Mouse (Mus musculus) cerebellum, adult 11-12 months (tissue): ENCODE data around the gene Ywhae.
A peak's percentile ranks its signal among the peaks of the same experiment; 100 is the strongest.

ENCODE experiments used
- DNase-seq: peaks from one replicate; pipeline ENCODE4 v3.0.0; 2022

Ywhae gene

DNA sequence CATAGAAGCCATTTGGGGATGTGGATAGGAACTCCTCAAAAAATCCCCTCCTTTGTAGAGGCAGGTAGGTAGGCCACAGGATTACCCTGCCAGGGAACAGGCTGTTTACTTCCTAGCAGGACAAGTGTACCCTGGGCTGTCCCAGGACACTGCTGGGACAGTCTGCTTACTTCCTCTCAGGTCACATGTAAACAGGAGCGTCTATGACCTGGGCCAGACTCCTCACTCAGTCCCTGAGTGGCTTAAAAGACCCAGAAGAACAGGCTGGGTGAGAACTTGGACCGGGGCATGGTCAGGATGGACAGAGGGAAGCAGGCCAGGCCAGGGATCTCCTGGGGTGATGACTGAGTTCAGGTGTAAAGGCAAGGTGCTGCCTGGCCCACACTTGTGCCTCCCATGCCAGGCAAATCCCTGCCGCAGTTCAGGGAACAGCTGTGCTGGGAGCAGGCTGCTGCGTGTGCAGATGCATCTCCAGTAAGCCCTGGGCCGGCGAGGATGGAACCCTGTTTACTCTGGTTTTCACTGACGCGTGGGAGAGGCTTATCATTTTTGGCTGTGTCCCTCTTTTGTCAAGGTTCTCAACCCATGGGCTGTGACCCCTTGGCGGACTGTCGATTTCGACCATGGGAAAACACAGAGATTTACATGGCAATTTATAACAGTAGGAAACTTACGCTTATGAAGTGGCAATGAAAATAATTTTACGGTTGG, 64.0 kb downstream of the Ywhae start:
- DNase-seq = peak; percentile 26

DNA sequence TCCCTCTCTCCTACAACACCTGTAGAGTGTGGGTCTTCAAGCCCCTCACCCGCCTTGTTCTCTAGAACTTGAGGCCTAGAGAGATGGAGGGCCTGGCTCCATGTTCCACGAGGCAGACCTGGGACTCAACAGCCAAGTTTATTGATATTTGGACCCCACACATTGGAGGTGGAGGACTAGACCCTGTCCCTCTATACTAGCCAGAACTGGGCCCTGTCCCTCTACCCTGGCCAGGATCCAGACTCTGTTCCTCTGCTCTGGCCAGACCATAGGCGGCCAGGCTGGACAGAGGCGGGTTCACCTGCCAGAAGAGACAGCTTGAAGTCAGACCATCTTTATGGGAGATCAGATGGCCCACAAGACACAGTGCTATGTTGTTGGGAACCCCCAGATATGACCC, 68.7 kb downstream of the Ywhae start:
- no peak for DNase-seq

DNA sequence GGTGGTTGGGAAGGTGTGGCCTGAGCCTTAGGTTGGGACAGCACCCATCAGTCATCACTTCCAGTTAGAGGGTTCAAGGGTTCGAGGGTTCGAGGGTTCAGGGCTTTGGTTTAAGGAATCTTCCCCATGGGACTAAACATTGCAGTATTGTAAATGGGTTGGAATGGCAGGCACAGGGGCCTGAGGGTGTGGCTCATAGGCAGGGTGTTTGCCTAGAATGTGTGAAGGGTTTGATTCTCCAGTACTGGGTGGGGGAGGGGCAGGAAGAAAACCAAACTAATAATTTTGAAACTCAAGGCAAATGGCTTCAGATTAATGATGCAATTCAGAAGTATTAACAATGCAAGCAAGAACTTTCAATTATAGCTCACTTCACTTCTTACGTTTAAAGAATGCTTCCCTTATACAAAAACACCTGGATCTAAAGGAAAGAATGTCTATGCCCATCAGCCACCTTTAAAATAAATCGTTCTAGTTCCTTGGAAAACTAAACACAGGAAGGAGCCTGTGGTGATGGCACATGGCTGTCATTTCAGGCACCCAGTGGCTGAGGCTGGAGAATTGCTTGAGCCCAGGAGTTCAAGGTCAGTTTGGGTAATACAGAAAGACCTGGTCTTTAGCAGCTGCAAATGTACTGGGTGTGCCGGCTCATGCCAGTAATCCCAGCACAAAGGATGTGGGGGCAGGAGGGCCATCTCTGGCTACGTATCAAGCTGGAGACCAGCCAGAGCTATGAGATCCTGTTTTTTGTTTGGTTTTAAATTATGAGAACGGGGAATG, 69.3 kb downstream of the Ywhae start:
- DNase-seq = no peak

DNA sequence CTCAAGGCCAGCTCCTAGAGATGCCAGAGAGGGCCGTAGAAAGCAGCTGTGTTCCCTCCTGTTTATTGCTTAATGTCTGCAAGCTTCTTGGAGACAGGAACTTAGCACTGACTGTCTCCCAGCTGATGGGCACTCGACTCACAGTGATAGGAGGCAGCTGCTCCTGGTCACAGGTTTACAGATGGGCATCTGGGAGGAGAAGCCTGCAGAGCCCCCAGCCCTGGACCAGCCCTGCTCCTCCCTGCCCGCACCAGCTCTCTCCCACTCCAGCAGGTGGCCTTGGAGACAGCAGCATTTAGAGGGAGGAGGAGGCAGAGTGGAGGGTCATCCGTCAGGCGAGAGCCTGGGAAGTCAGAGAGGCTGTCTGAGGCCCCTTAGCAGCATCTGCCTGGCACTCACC, 74.8 kb downstream of the Ywhae start:
- no peak for DNase-seq

DNA sequence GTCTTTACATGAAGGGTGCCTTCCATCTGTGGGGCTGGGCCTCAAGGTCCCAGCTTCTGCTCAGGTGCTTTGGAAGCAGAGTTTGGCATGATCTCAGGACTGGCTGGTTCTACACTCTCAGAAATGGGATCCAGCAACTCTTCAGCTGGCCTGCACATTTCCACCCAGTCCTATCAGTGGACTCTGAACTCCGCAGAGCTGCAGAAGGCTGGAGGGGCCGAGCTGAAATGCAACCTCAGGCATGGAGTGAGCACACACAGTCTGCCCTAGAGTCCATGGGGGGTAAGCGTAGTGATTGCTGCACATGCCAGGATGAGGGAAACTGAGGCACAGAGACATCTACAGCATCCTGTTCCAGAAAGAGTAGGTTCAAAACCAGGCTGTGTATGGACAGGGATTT, 77.9 kb downstream of the Ywhae start:
- no peak for DNase-seq

DNA sequence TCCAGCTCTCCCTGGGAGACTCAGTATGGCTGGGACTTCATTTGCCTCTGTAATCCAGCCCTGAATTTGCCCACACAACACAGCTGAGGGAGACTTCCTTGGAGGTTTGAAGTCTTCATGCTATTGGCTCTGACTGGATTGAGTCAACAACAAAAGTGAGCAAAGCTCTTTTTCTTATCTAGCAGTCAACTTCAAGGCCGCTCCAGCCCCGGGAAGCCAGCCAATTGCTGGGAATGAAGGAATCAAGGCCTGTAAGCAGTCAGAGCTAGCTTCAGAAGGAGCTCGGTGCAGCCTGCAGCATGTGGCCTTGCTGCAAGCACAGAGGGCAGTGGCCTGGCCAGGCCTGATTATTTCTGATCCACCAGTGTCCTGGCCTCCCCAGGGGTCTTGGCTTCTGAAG, 79.2 kb downstream of the Ywhae start:
- peak; percentile 31 for DNase-seq

DNA sequence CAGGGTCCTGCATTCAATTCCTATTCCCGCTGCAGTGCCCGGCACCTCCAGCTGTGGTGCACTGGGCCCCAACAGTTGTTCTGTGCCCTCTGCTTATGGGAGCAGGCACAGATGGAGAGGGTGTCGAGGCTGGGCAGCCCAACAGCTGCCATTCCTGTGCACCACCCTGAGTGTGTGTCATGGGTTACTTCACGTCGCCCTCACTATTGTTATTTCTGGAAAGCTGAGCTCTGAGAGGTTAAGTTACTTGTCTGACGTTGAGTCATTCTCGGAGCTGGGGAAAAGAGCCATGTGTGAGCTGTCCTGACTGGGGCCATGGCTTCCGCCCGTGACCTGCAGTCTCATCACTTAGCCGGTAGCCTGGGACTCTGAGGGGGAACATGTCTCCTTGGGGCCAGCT, 80.4 kb downstream of the Ywhae start:
- no peak for DNase-seq
